Mouse (Mus musculus): ENCODE measurements at regions not wholly inside any gene's neighbourhood (a gene's known extent, or its start where the extent isn't known, plus 50 kb on each side); places are given as distances from the start of the nearest gene placed in this dataset.

- Histone ChIP-seq H3K4me3 (ENCODE audit: low read depth, low read length) (no peak overlapping the region), H3K4me1 (replicated peaks; ENCODE audit: control insufficient read depth, insufficient read depth) (no peaks in the 10 kb centered on the region), H3K36me3 (ENCODE audit: control insufficient read depth, insufficient read depth, low read length) (no peaks in the 10 kb centered on the region), H3K4me2 (replicated peaks; ENCODE audit: low read depth) (no peak overlapping the region), H3K9me3 (ENCODE audit: control insufficient read depth, low read length) (no peaks in the 10 kb centered on the region), H3K9ac (ENCODE audit: low read length) (no peak overlapping the region), H3K27ac (replicated peaks) (no peak overlapping the region), H3K27me3 (ENCODE audit: control insufficient read depth, insufficient read depth, low read length) (no peaks in the 10 kb centered on the region)
- WGBS, result 61% methylated on average over 9 of the region's 9 CpGs
- DNase-seq (ENCODE audit: low spot score), result no peak
- TF ChIP-seq CTCF (IDR thresholded peaks at IDR 0.05; ENCODE audit: low read depth), result no peak
- TF ChIP-seq EP300 (optimal IDR thresholded peaks at IDR 0.05), result no peak
- ATAC-seq (ENCODE audit: low FRiP score, low TSS enrichment), result no peak
Measured at GRCm38 (mm10) chr14:61808193-61808592, 200.9 kb downstream of the Kcnrg start.

GRCm38 (mm10) chr14:61809716-61810437 lies 202.6 kb downstream of the Kcnrg start:
- Histone ChIP-seq H3K9me3 (ENCODE audit: control insufficient read depth, low read length) (no peaks in the 10 kb centered on the region), H3K4me2 (replicated peaks; ENCODE audit: low read depth) (no peak overlapping the region), H3K9ac (ENCODE audit: low read length) (no peak overlapping the region), H3K27me3 (ENCODE audit: control insufficient read depth, insufficient read depth, low read length) (no peaks in the 10 kb centered on the region), H3K36me3 (ENCODE audit: control insufficient read depth, insufficient read depth, low read length) (no peaks in the 10 kb centered on the region), H3K4me3 (ENCODE audit: low read depth, low read length) (no peak overlapping the region), H3K27ac (replicated peaks) (no peak overlapping the region), H3K4me1 (replicated peaks; ENCODE audit: control insufficient read depth, insufficient read depth) (no peaks in the 10 kb centered on the region)
- TF ChIP-seq EP300 (optimal IDR thresholded peaks at IDR 0.05), result no peak
- no peak for TF ChIP-seq CTCF (IDR thresholded peaks at IDR 0.05; ENCODE audit: low read depth)
- no peak for ATAC-seq (ENCODE audit: low FRiP score, low TSS enrichment)
- 54% methylated on average over 10 of the region's 10 CpGs for WGBS
- no peak for DNase-seq (ENCODE audit: low spot score)

DNA sequence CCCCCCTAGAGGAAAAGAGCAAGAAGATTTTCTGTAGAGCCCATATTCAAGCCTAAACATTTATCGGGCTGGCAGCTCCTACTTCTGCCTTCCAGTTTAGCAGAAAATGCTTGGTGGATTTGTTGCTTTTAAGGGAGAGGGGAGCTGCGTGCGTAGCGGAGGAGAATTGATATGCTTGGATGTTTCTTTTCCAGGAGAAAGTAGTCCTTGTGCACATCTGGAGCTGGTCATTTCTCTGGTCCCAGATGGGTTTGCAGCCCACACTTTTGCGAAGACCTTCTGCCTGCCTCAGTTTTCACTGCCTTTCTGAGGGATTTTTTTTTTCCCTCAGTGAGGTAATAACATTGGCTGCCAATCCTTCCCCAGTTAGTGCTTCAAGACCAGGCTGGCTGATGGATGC lies 203.6 kb downstream of the Kcnrg start:
- no peaks in the 10 kb centered on the region for H3K27me3 ChIP-seq (ENCODE audit: control insufficient read depth, insufficient read depth, low read length)
- no peak overlapping the region for H3K27ac ChIP-seq (replicated peaks)
- DNase-seq (ENCODE audit: low spot score), result no peak
- no peaks in the 10 kb centered on the region for H3K9me3 ChIP-seq (ENCODE audit: control insufficient read depth, low read length)
- H3K36me3 ChIP-seq (ENCODE audit: control insufficient read depth, insufficient read depth, low read length), result no peaks in the 10 kb centered on the region
- H3K4me2 ChIP-seq (replicated peaks; ENCODE audit: low read depth), result no peak overlapping the region
- ATAC-seq (ENCODE audit: low FRiP score, low TSS enrichment), result no peak
- H3K4me3 ChIP-seq (ENCODE audit: low read depth, low read length), result no peak overlapping the region
- no peaks in the 10 kb centered on the region for H3K4me1 ChIP-seq (replicated peaks; ENCODE audit: control insufficient read depth, insufficient read depth)
- 48% methylated on average over 5 of the region's 5 CpGs for WGBS
- H3K9ac ChIP-seq (ENCODE audit: low read length), result no peak overlapping the region
- TF ChIP-seq CTCF (IDR thresholded peaks at IDR 0.05; ENCODE audit: low read depth) (no peak), EP300 (optimal IDR thresholded peaks at IDR 0.05) (no peak)

DNA sequence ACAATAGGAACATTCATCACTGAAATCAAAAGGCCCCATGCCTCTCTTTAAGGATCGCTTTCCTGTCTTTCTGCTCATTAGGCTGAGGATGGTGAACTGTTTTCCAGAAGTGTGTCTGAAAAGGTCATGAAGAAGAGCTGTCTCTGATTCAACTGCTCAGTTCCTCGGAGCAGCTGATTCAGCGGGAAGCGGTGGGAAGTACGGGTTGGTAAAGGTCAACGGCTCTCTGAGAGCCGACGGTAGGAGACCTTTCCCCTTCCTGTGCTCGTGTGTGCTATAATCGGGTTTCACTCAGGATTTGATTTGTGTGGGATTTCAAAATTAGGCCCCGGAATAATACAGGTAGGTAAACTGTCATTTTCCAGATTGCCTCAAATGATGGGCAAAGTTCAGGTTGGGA lies 210.5 kb downstream of the Kcnrg start:
- Histone ChIP-seq H3K27me3 (ENCODE audit: control insufficient read depth, insufficient read depth, low read length) (no peaks in the 10 kb centered on the region), H3K4me3 (ENCODE audit: low read depth, low read length) (no peak overlapping the region), H3K9me3 (ENCODE audit: control insufficient read depth, low read length) (no peaks in the 10 kb centered on the region), H3K4me1 (replicated peaks; ENCODE audit: control insufficient read depth, insufficient read depth) (no peaks in the 10 kb centered on the region), H3K4me2 (replicated peaks; ENCODE audit: low read depth) (no peak overlapping the region), H3K36me3 (ENCODE audit: control insufficient read depth, insufficient read depth, low read length) (no peaks in the 10 kb centered on the region), H3K27ac (replicated peaks) (no peak overlapping the region), H3K9ac (ENCODE audit: low read length) (no peak overlapping the region)
- TF ChIP-seq CTCF (IDR thresholded peaks at IDR 0.05; ENCODE audit: low read depth), result no peak
- TF ChIP-seq EP300 (optimal IDR thresholded peaks at IDR 0.05), result no peak
- 68% methylated on average over 11 of the region's 11 CpGs for WGBS
- DNase-seq (ENCODE audit: low spot score) (no peak), ATAC-seq (ENCODE audit: low FRiP score, low TSS enrichment) (no peak)

DNA sequence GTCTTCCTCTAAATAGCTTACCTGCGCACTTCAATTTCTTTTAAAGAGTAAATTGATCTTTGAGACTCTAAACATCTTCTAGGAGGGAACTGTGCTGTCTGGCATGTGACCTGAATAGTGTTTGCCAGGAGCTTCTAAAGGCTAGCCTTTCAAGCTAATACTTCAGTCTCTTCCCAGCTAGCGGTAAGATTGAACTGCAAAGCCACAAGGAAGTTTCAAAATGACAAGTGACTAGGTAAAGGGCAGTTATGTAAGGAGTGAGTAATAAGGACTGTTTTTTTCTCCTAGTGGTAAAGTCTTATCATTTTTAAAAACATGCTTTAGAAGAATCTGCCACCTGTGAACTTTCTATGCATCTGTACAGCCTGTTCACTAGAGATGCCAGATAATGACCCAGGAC lies 211.1 kb downstream of the Kcnrg start:
- no peak overlapping the region for H3K27ac ChIP-seq (replicated peaks)
- no peaks in the 10 kb centered on the region for H3K36me3 ChIP-seq (ENCODE audit: control insufficient read depth, insufficient read depth, low read length)
- no peak overlapping the region for H3K4me3 ChIP-seq (ENCODE audit: low read depth, low read length)

GRCm38 (mm10) chr14:61819251-61819650 lies 212.0 kb downstream of the Kcnrg start:
- TF ChIP-seq EP300 (optimal IDR thresholded peaks at IDR 0.05), result no peak
- TF ChIP-seq CTCF (IDR thresholded peaks at IDR 0.05; ENCODE audit: low read depth), result no peak
- H3K9me3 ChIP-seq (ENCODE audit: control insufficient read depth, low read length), result no peaks in the 10 kb centered on the region
- H3K27ac ChIP-seq (replicated peaks), result no peak overlapping the region
- no peak overlapping the region for H3K9ac ChIP-seq (ENCODE audit: low read length)
- DNase-seq (ENCODE audit: low spot score), result no peak
- H3K36me3 ChIP-seq (ENCODE audit: control insufficient read depth, insufficient read depth, low read length), result no peaks in the 10 kb centered on the region
- H3K4me2 ChIP-seq (replicated peaks; ENCODE audit: low read depth), result no peak overlapping the region
- ATAC-seq (ENCODE audit: low FRiP score, low TSS enrichment), result no peak
- H3K4me3 ChIP-seq (ENCODE audit: low read depth, low read length), result no peak overlapping the region
- H3K27me3 ChIP-seq (ENCODE audit: control insufficient read depth, insufficient read depth, low read length), result no peaks in the 10 kb centered on the region
- H3K4me1 ChIP-seq (replicated peaks; ENCODE audit: control insufficient read depth, insufficient read depth), result no peaks in the 10 kb centered on the region
- WGBS, result 72% methylated on average over 2 of the region's 2 CpGs

More for the DNA sequence above, 211.1 kb downstream of the Kcnrg start:
- no peaks in the 10 kb centered on the region for H3K27me3 ChIP-seq (ENCODE audit: control insufficient read depth, insufficient read depth, low read length)
- H3K4me2 ChIP-seq (replicated peaks; ENCODE audit: low read depth), result no peak overlapping the region
- 87% methylated on average over 2 of the region's 2 CpGs for WGBS
- DNase-seq (ENCODE audit: low spot score) (no peak), ATAC-seq (ENCODE audit: low FRiP score, low TSS enrichment) (no peak)
- H3K9me3 ChIP-seq (ENCODE audit: control insufficient read depth, low read length), result no peaks in the 10 kb centered on the region
- no peak overlapping the region for H3K9ac ChIP-seq (ENCODE audit: low read length)
- no peaks in the 10 kb centered on the region for H3K4me1 ChIP-seq (replicated peaks; ENCODE audit: control insufficient read depth, insufficient read depth)
- TF ChIP-seq CTCF (IDR thresholded peaks at IDR 0.05; ENCODE audit: low read depth) (no peak), EP300 (optimal IDR thresholded peaks at IDR 0.05) (no peak)

Data from stomach, postnatal 0 days (tissue).